Comparison of ENCODE assay signal across 11 mouse cellular contexts in the genomic region with DNA sequence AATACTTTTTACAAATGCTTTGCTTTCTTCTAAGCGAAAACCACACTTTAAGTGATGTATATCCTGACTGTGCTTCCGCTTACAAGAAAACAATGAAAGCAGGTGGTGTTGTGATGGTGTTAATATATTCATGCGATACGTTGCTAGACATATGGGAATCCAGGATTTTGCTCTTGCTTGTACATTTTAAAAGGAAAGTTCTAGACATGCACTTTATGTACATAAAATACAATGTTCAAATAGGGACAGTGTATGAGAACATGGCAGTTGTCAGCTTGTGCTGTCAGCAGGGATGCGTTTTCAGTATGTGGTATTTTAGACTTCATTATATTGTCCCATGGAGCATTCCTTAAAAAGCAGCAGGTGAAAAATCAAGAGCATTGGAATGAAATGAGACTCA.
"Had no signal": no experiment of that assay in that cellular context is flagged by ENCODE, and none has a peak within 500 bp of the region (broad histone marks: within the 10 kb centered on the region; RNA-seq: fewer than 3 reads in every experiment).

No protein-coding gene starts in this region.

- H3K9me3 ChIP-seq: limb, embryonic 10.5 days; liver, embryonic 12.5 days; midbrain, embryonic 12.5 days had no signal

- H3K27ac ChIP-seq: limb, embryonic 10.5 days; liver, embryonic 12.5 days; midbrain, embryonic 12.5 days had no signal

- DNase-seq: kidney, adult 2 months; kidney, postnatal 25 days; lung, embryonic 14.5 days; lung, postnatal 10 days; lung, postnatal 4 days; right cerebral cortex, adult 18-20 months; right cerebral cortex, postnatal 25 days; thymus, postnatal 4 days had no signal

- H3K27me3 ChIP-seq: liver, embryonic 12.5 days; midbrain, embryonic 12.5 days had no signal

- H3K36me3 ChIP-seq: limb, embryonic 10.5 days; liver, embryonic 12.5 days; midbrain, embryonic 12.5 days had no signal

- H3K4me2 ChIP-seq: liver, embryonic 12.5 days; lung, embryonic 14.5 days; midbrain, embryonic 12.5 days had no signal

- H3K9ac ChIP-seq: liver, embryonic 12.5 days; lung, embryonic 14.5 days; midbrain, embryonic 12.5 days had no signal

- H3K4me3 ChIP-seq: limb, embryonic 10.5 days; liver, embryonic 12.5 days; midbrain, embryonic 12.5 days had no signal

- H3K4me1 ChIP-seq: limb, embryonic 10.5 days; liver, embryonic 12.5 days; midbrain, embryonic 12.5 days had no signal

- ATAC-seq: liver, embryonic 12.5 days had no signal
